Mouse (Mus musculus) C2C12 (cell line): Measurements from ENCODE around the gene Foxb1.

ENCODE experiments used
- CEBPB ChIP-seq: IDR thresholded peaks from one replicate; pipeline ENCODE4 v1.6.1; 2011; ENCODE audit warnings: low read depth, mild to moderate bottlenecking, control low read depth, moderate library complexity
- CTCF ChIP-seq: IDR thresholded peaks from one replicate; pipeline ENCODE4 v1.5.1; 2011; ENCODE audit not compliant: control insufficient read depth, insufficient read depth, insufficient read length
- MAX ChIP-seq: IDR thresholded peaks from one replicate; pipeline ENCODE4 v1.6.1; 2011; ENCODE audit warnings: mild to moderate bottlenecking, control low read depth
- MYOD1 ChIP-seq: IDR thresholded peaks from one replicate; pipeline ENCODE4 v1.6.1; 2011; ENCODE audit warnings: low read depth; ENCODE audit not compliant: control insufficient read depth, insufficient read length
- USF1 ChIP-seq: IDR thresholded peaks from one replicate; pipeline ENCODE4 v1.6.1; 2011; ENCODE audit warnings: low read depth, mild to moderate bottlenecking, control low read depth, moderate library complexity

DNA sequence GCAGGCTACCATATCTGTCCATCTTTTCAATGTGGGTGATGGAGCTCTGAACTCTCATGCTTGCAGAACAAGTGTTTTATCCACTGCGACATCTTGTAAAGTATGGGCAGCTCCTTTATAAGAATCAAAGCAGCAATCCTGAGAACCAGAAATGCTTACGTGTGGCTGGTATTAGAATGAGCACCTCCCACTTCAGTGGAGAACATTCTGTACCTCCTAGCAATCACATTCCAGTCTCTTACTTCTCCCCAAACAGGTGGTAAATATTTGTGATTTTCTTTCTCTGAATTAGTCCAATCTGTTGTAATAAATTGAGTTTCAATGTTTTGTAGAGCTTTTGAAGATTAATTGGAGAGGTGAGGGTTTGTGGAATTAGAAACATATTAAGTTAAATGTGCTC is 19.3 kb upstream of the Foxb1 start:
- TF ChIP-seq CEBPB = no peak
- TF ChIP-seq CTCF = no peak
- no peak for TF ChIP-seq MAX
- TF ChIP-seq USF1 = no peak
- no peak for TF ChIP-seq MYOD1
